Mouse (Mus musculus) left cerebral cortex, adult 18-20 months (tissue): ENCODE results near the gene Tmprss5. TPM values are rescaled to one million over a fixed set of nuclear protein-coding genes. Genes with fewer than 3 reads are reported as not detected.

Source experiments
- total RNA-seq, 2 experiments: library from RNA; stranded (reverse); gene quantifications; 2 replicates each; pipeline ENCODE4 v1.2.3; 2021

Tmprss5 gene
- total RNA-seq, 2 experiments from 2014 or later = 0.45 to 1.3 TPM

Other genes with a start within 250 kb of the Tmprss5 start
- gene Zbtb16, start 245.0 kb upstream of the Tmprss5 start, total RNA-seq = 10 to 100 TPM; 63.6 to 86.3 TPM
- 10 to 100 TPM in 1 of 2 experiments, 1 to 10 TPM in 1; 8.1 to 10.2 TPM for gene Htr3a, start 170.2 kb upstream of the Tmprss5 start, total RNA-seq
- gene Htr3b, start 116.3 kb upstream of the Tmprss5 start, total RNA-seq = not detected
- gene Usp28, start 95.9 kb upstream of the Tmprss5 start, total RNA-seq = 10 to 100 TPM; 34.4 to 35.0 TPM
- gene Zw10, start 25.6 kb upstream of the Tmprss5 start, total RNA-seq = 10 to 100 TPM; 16.9 to 18.2 TPM
- not detected for gene Gm4894, start 169.3 kb downstream of the Tmprss5 start, total RNA-seq